Mouse (Mus musculus) C2C12 (cell line): ENCODE data around the gene A630023A22Rik.

ENCODE experiments used
- CEBPB ChIP-seq: IDR thresholded peaks from one replicate; pipeline ENCODE4 v1.6.1; 2011; ENCODE audit warnings: low read depth, mild to moderate bottlenecking, control low read depth, moderate library complexity
- CTCF ChIP-seq: IDR thresholded peaks from one replicate; pipeline ENCODE4 v1.5.1; 2011; ENCODE audit not compliant: control insufficient read depth, insufficient read depth, insufficient read length
- USF1 ChIP-seq: IDR thresholded peaks from one replicate; pipeline ENCODE4 v1.6.1; 2011; ENCODE audit warnings: low read depth, mild to moderate bottlenecking, control low read depth, moderate library complexity

DNA sequence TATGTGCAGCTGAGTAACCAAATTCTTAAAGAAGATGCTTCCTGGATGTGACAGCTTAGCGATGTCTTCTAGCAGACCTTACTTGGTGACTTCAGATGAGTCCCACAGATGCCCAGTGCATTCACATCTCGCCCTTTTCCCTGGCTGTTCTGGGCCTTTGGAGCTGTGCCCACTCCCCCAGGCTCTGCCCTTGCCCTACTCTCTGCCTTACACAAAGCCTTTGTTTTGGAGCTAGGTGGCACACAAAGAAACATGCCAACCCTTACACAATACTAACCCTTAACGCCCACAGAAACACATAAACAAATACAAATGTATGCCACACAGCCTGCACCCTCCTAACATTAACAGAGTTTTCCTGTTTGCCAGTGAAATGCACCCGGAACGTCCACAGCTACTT, 6.4 kb downstream of the A630023A22Rik start:
- TF ChIP-seq CTCF (no peak), CEBPB (no peak), USF1 (no peak)
